Mouse (Mus musculus) neural tube, embryonic 13.5 days (tissue): ENCODE results near the gene Afdn. TPM values are rescaled to one million over a fixed set of nuclear protein-coding genes. Genes with fewer than 3 reads are reported as not detected.
"Not testable (repeated sequence)": the region's sequence is repeated elsewhere in the genome, so short reads cannot be mapped to it uniquely, and the experiment has no call there.

Experiments used
- ATAC-seq: fragments of 200-750 bp; cut with Nextera tagmentation; 2 replicates; pipeline ENCODE4 v1.8.0; 2017; ENCODE audit warnings: low read depth, mild to moderate bottlenecking, moderate TSS enrichment, moderate library complexity
- H3K27ac ChIP-seq: fragments of 300-500 bp; sonication (generic); replicated peaks from 2 replicates; pipeline ENCODE4 v1.5.1; 2015; ENCODE audit warnings: moderate library complexity, mild to moderate bottlenecking, inconsistent platforms
- H3K27me3 ChIP-seq: fragments of 300-500 bp; sonication (generic); 2 replicates; pipeline ENCODE4 v1.6.1; 2015; ENCODE audit warnings: mild to moderate bottlenecking, inconsistent platforms
- H3K36me3 ChIP-seq: fragments of 300-500 bp; sonication (generic); 2 replicates; pipeline ENCODE4 v1.6.1; 2015; ENCODE audit warnings: mild to moderate bottlenecking, inconsistent platforms
- H3K4me1 ChIP-seq: fragments of 300-500 bp; sonication (generic); replicated peaks from 2 replicates; pipeline ENCODE4 v1.6.1; 2015; ENCODE audit warnings: inconsistent platforms
- H3K4me2 ChIP-seq: fragments of 300-500 bp; sonication (generic); 2 replicates; pipeline ENCODE4 v1.6.1; 2015; ENCODE audit warnings: inconsistent platforms, mild to moderate bottlenecking, moderate library complexity
- H3K4me3 ChIP-seq: fragments of 300-500 bp; sonication (generic); 2 replicates; pipeline ENCODE4 v1.5.1; 2015; ENCODE audit warnings: mild to moderate bottlenecking, inconsistent platforms
- H3K9ac ChIP-seq: fragments of 300-500 bp; sonication (generic); 2 replicates; pipeline ENCODE4 v1.6.1; 2015; ENCODE audit warnings: moderate library complexity, mild to moderate bottlenecking, inconsistent platforms
- H3K9me3 ChIP-seq: fragments of 300-500 bp; sonication (generic); 2 replicates; pipeline ENCODE4 v1.6.1; 2016; ENCODE audit warnings: inconsistent platforms
- WGBS: fragments of 180-500 bp; shearing (Covaris S2); methylation state at CpG from one replicate; pipeline ENCODE4 v1.1.7; 2015; 5-methylcytosine and 5-hydroxymethylcytosine counted together
- polyA plus RNA-seq: library from polyadenylated mRNA; unstranded; fragments of >200 nt; fragmentation: Nextera tagmentation; extraction: Ambion mirVana; gene quantifications from 2 replicates; pipeline ENCODE4 v1.2.1, GENCODE M21; 2015

The Afdn gene
- polyA plus RNA-seq, 1 experiment from 2014 or later, result 127 TPM

- no peaks in the 10 kb centered on the region for H3K9me3 ChIP-seq
- no peaks in the 10 kb centered on the region for H3K27me3 ChIP-seq
- H3K27ac ChIP-seq, result no peak overlapping the region
- H3K4me1 ChIP-seq, result no peaks in the 10 kb centered on the region
- H3K36me3 ChIP-seq, result peaks cover 68% of the 10 kb centered on the region
- no peak overlapping the region for H3K4me3 ChIP-seq
- 88% methylated on average over 17 of the region's 17 CpGs for WGBS
- no peak overlapping the region for H3K9ac ChIP-seq
- ATAC-seq, result no peak
- no peak overlapping the region for H3K4me2 ChIP-seq
Observed at GRCm38 (mm10) chr17:13898838-13899237, 138.5 kb downstream of the Afdn start.

GRCm38 (mm10) chr17:13899241-13899640 is 138.9 kb downstream of the Afdn start:
- Histone ChIP-seq H3K27me3 (no peaks in the 10 kb centered on the region), H3K4me2 (no peak overlapping the region), H3K9ac (no peak overlapping the region), H3K27ac (no peak overlapping the region), H3K9me3 (no peaks in the 10 kb centered on the region), H3K36me3 (peaks cover 72% of the 10 kb centered on the region), H3K4me3 (no peak overlapping the region), H3K4me1 (no peaks in the 10 kb centered on the region)
- ATAC-seq, result no peak
- WGBS, result 96% methylated on average over 7 of the region's 7 CpGs

GRCm38 (mm10) chr17:13903793-13904192 is 143.5 kb downstream of the Afdn start:
- no peaks in the 10 kb centered on the region for H3K4me1 ChIP-seq
- H3K9me3 ChIP-seq, result no peaks in the 10 kb centered on the region
- H3K4me2 ChIP-seq, result no peak overlapping the region
- H3K27me3 ChIP-seq, result no peaks in the 10 kb centered on the region
- peaks cover 74% of the 10 kb centered on the region for H3K36me3 ChIP-seq
- no peak overlapping the region for H3K9ac ChIP-seq
- H3K27ac ChIP-seq, result no peak overlapping the region
- no peak for ATAC-seq
- H3K4me3 ChIP-seq, result no peak overlapping the region
- 84% methylated on average over 8 of the region's 8 CpGs for WGBS

- peak; percentile 61; the same call in 1 of the 2 replicates for ATAC-seq
- H3K27me3 ChIP-seq, result no peaks in the 10 kb centered on the region
- no peak overlapping the region for H3K9ac ChIP-seq
- H3K4me3 ChIP-seq, result no peak overlapping the region
- WGBS, result 96% methylated on average over 5 of the region's 5 CpGs
- no peaks in the 10 kb centered on the region for H3K9me3 ChIP-seq
- H3K4me2 ChIP-seq, result no peak overlapping the region
- H3K4me1 ChIP-seq, result no peaks in the 10 kb centered on the region
- H3K27ac ChIP-seq, result no peak overlapping the region
- H3K36me3 ChIP-seq, result peaks cover 50% of the 10 kb centered on the region
Observed at GRCm38 (mm10) chr17:13907082-13907481, 146.7 kb downstream of the Afdn start.

DNA sequence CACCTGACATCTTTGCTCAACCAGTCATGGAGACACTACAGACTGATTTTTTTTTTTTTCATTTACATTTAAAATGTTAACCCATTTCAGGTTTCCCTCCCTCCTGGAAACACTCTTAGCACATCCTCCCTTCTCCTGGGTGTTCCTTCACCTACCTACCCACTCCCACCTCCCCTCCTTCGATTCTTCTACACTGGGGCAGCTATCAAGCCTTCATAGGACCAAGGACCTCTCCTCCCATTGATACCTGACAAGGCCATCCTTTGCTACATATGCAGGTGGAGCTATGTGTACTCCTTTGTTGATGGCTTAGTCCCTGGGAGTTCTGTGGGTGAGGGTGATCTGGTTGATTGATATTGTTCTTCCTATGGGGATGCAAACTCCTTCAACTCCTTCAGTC is 147.3 kb downstream of the Afdn start:
- Histone ChIP-seq H3K27ac (no peak overlapping the region), H3K4me1 (no peaks in the 10 kb centered on the region), H3K27me3 (no peaks in the 10 kb centered on the region), H3K9me3 (no peaks in the 10 kb centered on the region), H3K36me3 (peaks cover 46% of the 10 kb centered on the region), H3K9ac (no peak overlapping the region), H3K4me3 (no peak overlapping the region), H3K4me2 (no peak overlapping the region)
- WGBS, result 93% methylated on average over 1 of the region's 1 CpGs
- ATAC-seq, result no peak

DNA sequence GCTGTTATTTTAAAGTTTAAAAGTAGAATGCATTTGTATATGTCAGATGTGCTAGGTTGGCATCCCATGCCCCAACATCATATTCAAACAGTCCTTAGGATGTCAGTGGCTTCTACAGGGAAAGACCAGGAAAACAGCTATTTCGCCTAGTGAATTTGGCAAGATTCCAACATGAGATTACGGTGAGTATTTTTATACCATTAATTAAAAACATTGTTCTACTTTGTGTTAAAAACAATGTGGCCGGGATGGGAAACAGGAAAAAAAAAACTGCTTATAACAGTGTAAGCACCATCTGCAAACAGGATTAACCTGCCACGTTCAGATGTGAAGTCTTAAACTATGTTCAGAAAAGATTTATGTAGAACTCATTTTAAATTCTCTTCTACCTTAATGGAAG is 153.6 kb downstream of the Afdn start:
- no peak overlapping the region for H3K27ac ChIP-seq
- 70% methylated on average over 4 of the region's 4 CpGs for WGBS
- H3K4me3 ChIP-seq, result no peak overlapping the region
- no peak for ATAC-seq
- no peaks in the 10 kb centered on the region for H3K9me3 ChIP-seq
- H3K9ac ChIP-seq, result no peak overlapping the region
- no peaks in the 10 kb centered on the region for H3K36me3 ChIP-seq
- no peaks in the 10 kb centered on the region for H3K4me1 ChIP-seq
- no peaks in the 10 kb centered on the region for H3K27me3 ChIP-seq
- no peak overlapping the region for H3K4me2 ChIP-seq

DNA sequence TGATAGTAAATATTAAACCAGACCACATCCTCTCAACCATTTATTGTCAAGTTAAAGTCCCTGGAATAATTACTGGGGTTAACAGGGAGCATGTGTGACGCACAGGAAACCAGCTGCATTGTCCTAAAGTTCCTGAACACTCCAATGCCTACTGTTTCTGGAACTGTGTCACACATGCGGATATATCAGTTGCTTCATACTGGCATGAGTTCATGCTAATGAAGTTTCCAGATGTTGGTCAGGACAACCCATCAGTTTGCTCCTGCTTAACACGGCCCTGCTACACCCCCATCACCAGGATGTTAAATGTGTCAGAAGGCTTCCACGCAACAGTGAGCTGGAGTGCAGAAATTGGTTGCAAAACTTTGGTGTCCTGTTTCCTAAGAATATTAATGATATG is 154.2 kb downstream of the Afdn start:
- Histone ChIP-seq H3K9me3 (no peaks in the 10 kb centered on the region), H3K27ac (no peak overlapping the region), H3K9ac (no peak overlapping the region), H3K4me1 (no peaks in the 10 kb centered on the region), H3K4me3 (no peak overlapping the region), H3K27me3 (no peaks in the 10 kb centered on the region), H3K4me2 (no peak overlapping the region), H3K36me3 (no peaks in the 10 kb centered on the region)
- WGBS, result 82% methylated on average over 4 of the region's 4 CpGs
- no peak; the same call in 1 of the 2 replicates for ATAC-seq

- H3K36me3 ChIP-seq, result no peaks in the 10 kb centered on the region
- no peak overlapping the region for H3K4me2 ChIP-seq
- 79% methylated on average over 2 of the region's 2 CpGs for WGBS
Observed at GRCm38 (mm10) chr17:13920771-13921170, 160.4 kb downstream of the Afdn start.

DNA sequence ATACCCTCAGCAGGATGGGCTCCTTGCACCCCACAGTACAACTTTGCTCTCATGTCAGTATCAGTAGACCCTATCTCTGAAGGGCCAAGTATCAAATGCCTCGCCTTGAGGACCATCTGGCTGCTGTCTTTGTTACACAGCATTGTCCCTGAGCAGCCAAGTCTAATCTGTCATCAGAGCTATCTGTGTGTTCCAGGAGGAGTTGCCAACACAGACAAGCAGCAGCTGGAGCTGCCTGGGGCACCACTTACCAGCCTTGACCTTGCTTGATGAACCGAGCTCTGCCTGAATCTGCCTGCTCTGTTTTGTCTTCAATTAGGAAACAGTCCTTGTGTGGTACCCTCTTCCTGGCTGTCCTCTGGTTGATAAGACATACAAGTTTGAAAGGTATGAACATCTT is 163.1 kb downstream of the Afdn start:
- 70% methylated on average over 2 of the region's 2 CpGs for WGBS
- Histone ChIP-seq H3K36me3 (no peaks in the 10 kb centered on the region), H3K4me2 (no peak overlapping the region), H3K27ac (no peak overlapping the region), H3K27me3 (no peaks in the 10 kb centered on the region), H3K4me1 (no peaks in the 10 kb centered on the region), H3K9ac (no peak overlapping the region), H3K4me3 (no peak overlapping the region), H3K9me3 (no peaks in the 10 kb centered on the region)
- no peak for ATAC-seq

More at GRCm38 (mm10) chr17:13920771-13921170, 160.4 kb downstream of the Afdn start:
- no peak overlapping the region for H3K9ac ChIP-seq
- no peaks in the 10 kb centered on the region for H3K27me3 ChIP-seq
- H3K4me1 ChIP-seq, result no peaks in the 10 kb centered on the region
- H3K9me3 ChIP-seq, result no peaks in the 10 kb centered on the region
- no peak overlapping the region for H3K4me3 ChIP-seq
- H3K27ac ChIP-seq, result no peak overlapping the region
- ATAC-seq, result no peak

GRCm38 (mm10) chr17:13924588-13924987 is 164.2 kb downstream of the Afdn start:
- H3K9ac ChIP-seq, result no peak overlapping the region
- ATAC-seq, result no peak
- WGBS, result 92% methylated on average over 2 of the region's 2 CpGs

GRCm38 (mm10) chr17:13925931-13926330 is 165.6 kb downstream of the Afdn start:
- Histone ChIP-seq H3K36me3 (no peaks in the 10 kb centered on the region), H3K27ac (no peak overlapping the region), H3K9me3 (no peaks in the 10 kb centered on the region), H3K4me2 (no peak overlapping the region), H3K9ac (no peak overlapping the region), H3K27me3 (no peaks in the 10 kb centered on the region), H3K4me1 (no peaks in the 10 kb centered on the region), H3K4me3 (no peak overlapping the region)
- ATAC-seq, result no peak
- 72% methylated on average over 3 of the region's 3 CpGs for WGBS

More at GRCm38 (mm10) chr17:13924588-13924987, 164.2 kb downstream of the Afdn start:
- Histone ChIP-seq H3K4me2 (no peak overlapping the region), H3K36me3 (no peaks in the 10 kb centered on the region), H3K9me3 (no peaks in the 10 kb centered on the region), H3K4me3 (no peak overlapping the region), H3K4me1 (no peaks in the 10 kb centered on the region), H3K27ac (no peak overlapping the region), H3K27me3 (no peaks in the 10 kb centered on the region)

GRCm38 (mm10) chr17:13930421-13930820 is 170.1 kb downstream of the Afdn start:
- no peaks in the 10 kb centered on the region for H3K4me1 ChIP-seq
- H3K4me3 ChIP-seq, result no peak overlapping the region
- WGBS, result 85% methylated on average over 9 of the region's 9 CpGs
- no peaks in the 10 kb centered on the region for H3K27me3 ChIP-seq
- H3K4me2 ChIP-seq, result no peak overlapping the region
- H3K9ac ChIP-seq, result no peak overlapping the region
- no peaks in the 10 kb centered on the region for H3K36me3 ChIP-seq
- H3K9me3 ChIP-seq, result no peaks in the 10 kb centered on the region
- ATAC-seq, result no peak
- no peak overlapping the region for H3K27ac ChIP-seq

DNA sequence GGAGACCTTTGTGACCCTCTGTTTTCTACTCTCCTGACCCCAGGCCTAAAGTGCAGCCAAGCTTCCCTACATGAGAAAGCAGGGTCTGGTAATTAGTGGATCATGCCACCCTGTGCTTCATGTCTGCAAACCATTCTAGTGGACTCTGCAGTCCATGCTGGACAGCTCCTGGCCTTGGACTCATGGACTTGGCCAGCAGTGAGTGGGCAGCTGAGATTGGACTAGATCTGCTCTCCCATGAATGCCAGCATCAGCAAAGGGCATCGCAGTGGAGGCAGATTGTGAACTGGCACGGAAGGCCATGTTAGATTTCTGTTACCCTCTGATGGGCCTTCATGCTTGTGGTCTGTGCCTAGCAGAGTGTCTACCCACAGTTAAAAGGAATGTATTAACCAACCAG is 175.0 kb downstream of the Afdn start:
- not testable (repeated sequence) for H3K36me3 ChIP-seq, H3K9me3 ChIP-seq, H3K4me2 ChIP-seq, H3K27ac ChIP-seq, H3K9ac ChIP-seq, ATAC-seq, H3K4me3 ChIP-seq, H3K4me1 ChIP-seq, H3K27me3 ChIP-seq
- WGBS, result 98% methylated on average over 2 of the region's 2 CpGs
